10 mouse cellular contexts compared by ENCODE assay signal in the genomic region with DNA sequence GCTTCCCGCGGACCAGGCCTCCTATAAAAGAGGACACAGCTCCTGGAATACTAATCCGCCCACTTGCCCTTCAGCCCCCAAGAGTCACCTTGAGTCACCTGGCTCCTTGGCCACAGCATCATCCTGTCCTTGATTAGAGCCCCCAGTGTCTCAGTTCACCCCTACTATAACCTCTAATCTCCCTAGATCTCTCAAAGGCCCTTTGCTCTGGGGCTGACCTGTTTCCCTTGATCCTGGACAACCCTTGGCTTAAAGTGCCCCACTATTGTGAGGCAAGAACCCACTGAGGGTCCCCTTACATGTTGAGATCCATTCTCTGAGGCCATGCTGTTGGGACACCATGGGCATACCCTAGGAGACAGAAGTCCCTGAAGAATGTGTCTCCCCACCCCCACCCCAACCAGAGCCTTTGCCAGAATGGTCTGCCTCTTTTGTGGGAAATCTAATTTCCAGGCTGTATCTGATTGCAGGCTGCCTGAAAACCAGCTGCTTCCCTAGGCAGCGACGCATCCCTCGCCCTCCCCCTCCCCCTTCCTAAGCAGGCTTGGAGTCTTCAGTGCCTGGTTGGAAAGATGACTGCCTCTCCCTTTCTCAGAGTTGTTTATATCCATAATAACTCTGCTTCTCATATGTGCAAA. TPM values are rescaled to one million over a fixed set of nuclear protein-coding genes. Genes with fewer than 3 reads are reported as not detected.
A peak's percentile ranks its signal among the peaks of the same experiment; 100 is the strongest.
DNase-seq lines count a peak whose midpoint lies in the region; ATAC-seq and TF ChIP-seq lines count a peak whose summit lies in the region.
"Had no signal": no experiment of that assay in that cellular context is flagged by ENCODE, and none has a peak within 500 bp of the region (broad histone marks: within the 10 kb centered on the region; RNA-seq: fewer than 3 reads in every experiment).

No protein-coding gene starts in this region.

- H3K36me3 ChIP-seq in lung, embryonic 14.5 days (ENCODE audit: insufficient read depth) = no peaks in the 10 kb centered on the region
- H3K36me3 ChIP-seq in embryonic facial prominence, embryonic 13.5 days = no peaks in the 10 kb centered on the region
- no peaks in the 10 kb centered on the region for H3K36me3 ChIP-seq in intestine, embryonic 16.5 days (ENCODE audit: control insufficient read depth, insufficient read depth, low read length)
- H3K36me3 ChIP-seq: heart, embryonic 13.5 days had no signal

- TF ChIP-seq CTCF in lung, embryonic 14.5 days (IDR thresholded peaks at IDR 0.05; ENCODE audit: low read depth) = no peak

- H3K27ac ChIP-seq in lung, embryonic 14.5 days (ENCODE audit: low read depth) = peak overlapping the region; percentile 42; the same call in 1 of the 2 replicates
- peak overlapping the region; percentile 33; the same call in 1 of the 2 replicates for H3K27ac ChIP-seq in embryonic facial prominence, embryonic 13.5 days
- H3K27ac ChIP-seq in intestine, embryonic 16.5 days (ENCODE audit: low read length) = peak overlapping the region; percentile 57
- H3K27ac ChIP-seq: heart, embryonic 13.5 days had no signal

- ATAC-seq in lung, embryonic 14.5 days (ENCODE audit: insufficient read depth) = peak; percentile 49; the same call in 1 of the 2 replicates
- ATAC-seq in embryonic facial prominence, embryonic 13.5 days (ENCODE audit: insufficient number of reproducible peaks, insufficient read depth, low FRiP score, low TSS enrichment, low read depth) = no peak
- peak; percentile 56; the same call in 1 of the 2 replicates for ATAC-seq in intestine, embryonic 16.5 days
- no peak for ATAC-seq in CD4-positive, CD25-positive, alpha-beta regulatory T cell, adult 4 months
- no peak for ATAC-seq in activated CD4-positive, CD25-positive, alpha-beta regulatory T cell, adult 4 months

- no peak overlapping the region for H3K4me2 ChIP-seq in lung, embryonic 14.5 days
- no peak overlapping the region for H3K4me2 ChIP-seq in embryonic facial prominence, embryonic 13.5 days
- no peak overlapping the region for H3K4me2 ChIP-seq in intestine, embryonic 16.5 days (ENCODE audit: low read depth, low read length)
- H3K4me2 ChIP-seq: heart, embryonic 13.5 days had no signal

- peaks cover 3% of the 10 kb centered on the region for H3K4me1 ChIP-seq in lung, embryonic 14.5 days (ENCODE audit: insufficient read depth)
- peaks cover 55% of the 10 kb centered on the region for H3K4me1 ChIP-seq in embryonic facial prominence, embryonic 13.5 days
- H3K4me1 ChIP-seq in intestine, embryonic 16.5 days (ENCODE audit: control insufficient read depth, insufficient read depth, low read length) = peaks cover 24% of the 10 kb centered on the region

- H3K9me3 ChIP-seq in lung, embryonic 14.5 days (ENCODE audit: low read depth, low read length) = no peaks in the 10 kb centered on the region
- no peaks in the 10 kb centered on the region for H3K9me3 ChIP-seq in embryonic facial prominence, embryonic 13.5 days
- no peaks in the 10 kb centered on the region for H3K9me3 ChIP-seq in intestine, embryonic 16.5 days (ENCODE audit: control insufficient read depth, low read length)
- H3K9me3 ChIP-seq: heart, embryonic 13.5 days had no signal

- peak; percentile 61 for DNase-seq in lung, embryonic 14.5 days
- DNase-seq in lung, adult 18-20 months = no peak
- DNase-seq in retina, embryonic 14.5 days (ENCODE audit: low spot score) = peak; percentile 68
- no peak for DNase-seq in heart, adult 11 months
- DNase-seq: adrenal gland, adult 8-10 months had no signal

- no peak overlapping the region for H3K9ac ChIP-seq in lung, embryonic 14.5 days
- H3K9ac ChIP-seq in embryonic facial prominence, embryonic 13.5 days = no peak overlapping the region
- no peak overlapping the region for H3K9ac ChIP-seq in intestine, embryonic 16.5 days (ENCODE audit: low read depth, low read length)
- H3K9ac ChIP-seq: heart, embryonic 13.5 days had no signal

- H3K4me3 ChIP-seq in lung, embryonic 14.5 days (ENCODE audit: low read depth, low read length) = no peak overlapping the region
- no peak overlapping the region for H3K4me3 ChIP-seq in embryonic facial prominence, embryonic 13.5 days
- H3K4me3 ChIP-seq in intestine, embryonic 16.5 days (ENCODE audit: low read length) = no peak overlapping the region
- H3K4me3 ChIP-seq: heart, embryonic 13.5 days had no signal

- 53% methylated on average over 6 of the region's 6 CpGs for WGBS in lung, embryonic 14.5 days
- 35% methylated on average over 6 of the region's 6 CpGs for WGBS in embryonic facial prominence, embryonic 13.5 days
- WGBS in intestine, embryonic 16.5 days = 53% methylated on average over 6 of the region's 6 CpGs

- H3K27me3 ChIP-seq in lung, embryonic 14.5 days (ENCODE audit: insufficient read depth, low read length) = no peaks in the 10 kb centered on the region
- H3K27me3 ChIP-seq in embryonic facial prominence, embryonic 13.5 days = no peaks in the 10 kb centered on the region
- H3K27me3 ChIP-seq in intestine, embryonic 16.5 days (replicated peaks; ENCODE audit: control insufficient read depth, insufficient read depth, low read length) = no peaks in the 10 kb centered on the region
- H3K27me3 ChIP-seq: heart, embryonic 13.5 days had no signal

RNA-seq across cellular contexts. Expression of a gene that starts 33.8 kb away (rescaled TPM):
- 25.7 and 30.8 TPM in 2 replicates for polyA plus RNA-seq in lung, embryonic 14.5 days (2014; fragmentation: Nextera tagmentation; extraction: Ambion mirVana)
- polyA plus RNA-seq in embryonic facial prominence, embryonic 13.5 days (2015; fragmentation: Nextera tagmentation; extraction: Ambion mirVana) = 30.8 and 33.6 TPM in 2 replicates
- polyA plus RNA-seq in intestine, embryonic 16.5 days (2015; fragmentation: Nextera tagmentation; extraction: Ambion mirVana) = 18.4 and 21.7 TPM in 2 replicates
- polyA plus RNA-seq in CD4-positive, CD25-positive, alpha-beta regulatory T cell, adult 4 months (2017; shearing (Covaris generic)) = under 1 TPM in 1 of 2 experiments, not detected in 1; 0.91 TPM
- under 1 TPM; 0.51 to 0.93 TPM for polyA plus RNA-seq in activated CD4-positive, CD25-positive, alpha-beta regulatory T cell, adult 4 months (2017; shearing (Covaris generic))

RNA-seq across cellular contexts. Expression of a gene that starts 33.8 kb away (rescaled TPM):
- 23.6 and 27.2 TPM in 2 replicates for polyA plus RNA-seq in lung, embryonic 14.5 days (2014; fragmentation: Nextera tagmentation; extraction: Ambion mirVana)
- polyA plus RNA-seq in embryonic facial prominence, embryonic 13.5 days (2015; fragmentation: Nextera tagmentation; extraction: Ambion mirVana) = 27.6 and 30.6 TPM in 2 replicates
- polyA plus RNA-seq in intestine, embryonic 16.5 days (2015; fragmentation: Nextera tagmentation; extraction: Ambion mirVana) = 62.4 and 69.8 TPM in 2 replicates
- polyA plus RNA-seq in CD4-positive, CD25-positive, alpha-beta regulatory T cell, adult 4 months (2017; shearing (Covaris generic)) = 10 to 100 TPM; 71.4 to 94.5 TPM
- polyA plus RNA-seq in activated CD4-positive, CD25-positive, alpha-beta regulatory T cell, adult 4 months (2017; shearing (Covaris generic)) = 10 to 100 TPM; 55.4 to 58.0 TPM

RNA-seq across cellular contexts. Expression of a gene that starts 44.4 kb away (rescaled TPM):
- polyA plus RNA-seq in lung, embryonic 14.5 days (2014; fragmentation: Nextera tagmentation; extraction: Ambion mirVana) = 18.7 and 21.5 TPM in 2 replicates
- polyA plus RNA-seq in embryonic facial prominence, embryonic 13.5 days (2015; fragmentation: Nextera tagmentation; extraction: Ambion mirVana) = 14.9 and 17.7 TPM in 2 replicates
- 28.4 and 29.8 TPM in 2 replicates for polyA plus RNA-seq in intestine, embryonic 16.5 days (2015; fragmentation: Nextera tagmentation; extraction: Ambion mirVana)
- polyA plus RNA-seq in CD4-positive, CD25-positive, alpha-beta regulatory T cell, adult 4 months (2017; shearing (Covaris generic)) = 10 to 100 TPM; 21.7 to 26.7 TPM
- polyA plus RNA-seq in activated CD4-positive, CD25-positive, alpha-beta regulatory T cell, adult 4 months (2017; shearing (Covaris generic)) = 10 to 100 TPM; 16.2 to 21.6 TPM

RNA-seq across cellular contexts. Expression of a gene that starts 44.9 kb away (rescaled TPM):
- 89.4 and 97.0 TPM in 2 replicates for polyA plus RNA-seq in lung, embryonic 14.5 days (2014; fragmentation: Nextera tagmentation; extraction: Ambion mirVana)
- 73.9 and 78.8 TPM in 2 replicates for polyA plus RNA-seq in embryonic facial prominence, embryonic 13.5 days (2015; fragmentation: Nextera tagmentation; extraction: Ambion mirVana)
- 109 and 110 TPM in 2 replicates for polyA plus RNA-seq in intestine, embryonic 16.5 days (2015; fragmentation: Nextera tagmentation; extraction: Ambion mirVana)
- polyA plus RNA-seq in CD4-positive, CD25-positive, alpha-beta regulatory T cell, adult 4 months (2017; shearing (Covaris generic)) = 10 to 100 TPM; 62.0 to 65.2 TPM
- polyA plus RNA-seq in activated CD4-positive, CD25-positive, alpha-beta regulatory T cell, adult 4 months (2017; shearing (Covaris generic)) = 10 to 100 TPM; 45.6 to 60.6 TPM

Comparison
In these comparisons a context has a peak if more than half of its experiments do, and no peak if none do; other contexts are left out.
1. DNase-seq: peak in lung, embryonic 14.5 days (single experiment) and retina, embryonic 14.5 days (single experiment); none in lung, adult 18-20 months (0 of 2) and heart, adult 11 months (single experiment).
2. ATAC-seq: peak in lung, embryonic 14.5 days (single experiment) and intestine, embryonic 16.5 days (single experiment); none in embryonic facial prominence, embryonic 13.5 days (single experiment), CD4-positive, CD25-positive, alpha-beta regulatory T cell, adult 4 months (single experiment) and activated CD4-positive, CD25-positive, alpha-beta regulatory T cell, adult 4 months (single experiment).
3. RNA of a gene that starts 33.8 kb away (polyA plus RNA-seq): 30.8 to 33.6 TPM in embryonic facial prominence, embryonic 13.5 days, 25.7 to 30.8 TPM in lung, embryonic 14.5 days and 18.4 to 21.7 TPM in intestine, embryonic 16.5 days; 0.51 to 0.93 TPM in activated CD4-positive, CD25-positive, alpha-beta regulatory T cell, adult 4 months and 0.91 TPM in CD4-positive, CD25-positive, alpha-beta regulatory T cell, adult 4 months; every median in the first group is over 10 times any median in the second.
4. Peak in every context shown above with its lines, with median percentiles within 50 percentile points of each other: H3K27ac ChIP-seq.